ENCODE assay signal across 8 mouse cellular contexts in the genomic region with DNA sequence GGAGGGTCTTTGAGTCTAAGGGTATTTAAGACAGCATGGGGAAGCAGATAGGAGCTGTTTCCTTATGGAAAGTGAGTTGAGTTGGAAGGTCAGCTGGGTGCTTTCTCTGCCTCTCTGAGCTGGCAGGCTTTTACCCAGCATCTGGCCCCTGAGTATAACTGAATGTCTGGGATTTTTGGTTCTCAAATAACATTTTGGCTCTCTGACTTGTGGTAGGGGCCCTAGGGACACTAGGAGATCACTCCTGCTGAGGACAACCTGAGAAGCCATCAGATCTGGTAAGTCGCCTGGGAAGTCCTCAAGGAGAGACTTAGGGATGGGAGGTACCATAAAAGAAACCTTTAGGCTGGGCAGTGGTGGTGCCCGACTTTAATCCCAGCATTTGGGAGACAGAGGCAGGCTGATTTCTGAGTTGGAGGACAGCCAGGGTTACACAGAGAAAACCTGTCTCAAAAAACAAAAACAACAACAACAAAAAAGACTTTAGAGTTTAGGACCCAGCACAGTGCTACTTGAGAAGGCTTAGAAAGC. TPM values are rescaled to one million over a fixed set of nuclear protein-coding genes. Genes with fewer than 3 reads are reported as not detected.
A peak's percentile ranks its signal among the peaks of the same experiment; 100 is the strongest.
DNase-seq lines count a peak whose midpoint lies in the region; ATAC-seq and TF ChIP-seq lines count a peak whose summit lies in the region.

A gene (plus strand): TSS at position 51 of the 531 bp plus-strand sequence.

- H3K36me3 ChIP-seq in thymus, adult 2 months (ENCODE audit: control insufficient read depth, insufficient read depth, low read length), result no peaks in the 10 kb centered on the region
- H3K36me3 ChIP-seq in hindbrain, embryonic 14.5 days (replicated peaks; ENCODE audit: control insufficient read depth, insufficient read depth), result no peaks in the 10 kb centered on the region
- no peaks in the 10 kb centered on the region for H3K36me3 ChIP-seq in midbrain, embryonic 14.5 days (ENCODE audit: control insufficient read depth, insufficient read depth, low read length)

- H3K9me3 ChIP-seq in hindbrain, embryonic 14.5 days (ENCODE audit: control insufficient read depth, low read length), result no peaks in the 10 kb centered on the region
- H3K9me3 ChIP-seq in midbrain, embryonic 14.5 days (ENCODE audit: control insufficient read depth, low read length), result no peaks in the 10 kb centered on the region

- no peak for TF ChIP-seq CTCF in thymus, adult 2 months (IDR thresholded peaks at IDR 0.05; ENCODE audit: borderline replicate concordance, control insufficient read depth, extremely low read depth, insufficient read depth, low read length, poor library complexity)

- WGBS in thymus, adult 2 months, result 39% methylated on average over 2 of the region's 2 CpGs
- WGBS in hindbrain, embryonic 14.5 days, result 39% methylated on average over 2 of the region's 2 CpGs
- 37% methylated on average over 2 of the region's 2 CpGs for WGBS in midbrain, embryonic 14.5 days

- 0 out of 2 replicates have a peak, but pooled peaks cover 4% of the 10 kb centered on the region for H3K27me3 ChIP-seq in thymus, adult 2 months (ENCODE audit: control insufficient read depth, insufficient read depth, low read length)
- 0 out of 2 replicates have a peak, but pooled peaks cover 3% of the 10 kb centered on the region for H3K27me3 ChIP-seq in hindbrain, embryonic 14.5 days (ENCODE audit: control insufficient read depth, insufficient read depth, low read length)
- H3K27me3 ChIP-seq in midbrain, embryonic 14.5 days (ENCODE audit: control insufficient read depth, insufficient read depth, low read length), result no peaks in the 10 kb centered on the region

- no peak for TF ChIP-seq POLR2A in thymus, adult 2 months (IDR thresholded peaks at IDR 0.05; ENCODE audit: control insufficient read depth, extremely low read depth, insufficient read depth, low read length, poor library complexity)

- H3K4me1 ChIP-seq in thymus, adult 2 months (replicated peaks; ENCODE audit: control insufficient read depth, insufficient read depth, low read length), result peaks cover 8% of the 10 kb centered on the region
- peaks cover 5% of the 10 kb centered on the region; the same call in 1 of the 2 replicates for H3K4me1 ChIP-seq in hindbrain, embryonic 14.5 days (replicated peaks; ENCODE audit: control insufficient read depth, insufficient read depth, low read length)
- peaks cover 7% of the 10 kb centered on the region; the same call in 1 of the 2 replicates for H3K4me1 ChIP-seq in midbrain, embryonic 14.5 days (ENCODE audit: control insufficient read depth, insufficient read depth, low read length)

- H3K4me3 ChIP-seq in thymus, adult 2 months (ENCODE audit: control insufficient read depth, insufficient read depth, low read length), result no peak within 1 kb of the TSS
- no peak within 1 kb of the TSS for H3K4me3 ChIP-seq in hindbrain, embryonic 14.5 days (replicated peaks; ENCODE audit: low read length)
- H3K4me3 ChIP-seq in midbrain, embryonic 14.5 days (replicated peaks; ENCODE audit: low read depth, low read length), result no peak within 1 kb of the TSS

- H3K9ac ChIP-seq in hindbrain, embryonic 14.5 days, result no peak within 1 kb of the TSS
- H3K9ac ChIP-seq in midbrain, embryonic 14.5 days (replicated peaks; ENCODE audit: low read length), result no peak within 1 kb of the TSS

- ATAC-seq in hindbrain, embryonic 14.5 days (ENCODE audit: low FRiP score), result no peak
- no peak for ATAC-seq in midbrain, embryonic 14.5 days (ENCODE audit: low FRiP score, low TSS enrichment)

- DNase-seq in heart, adult 11 months, result peak; percentile 94
- DNase-seq in heart, adult 18-20 months, result no peak
- DNase-seq in thymus, adult 2 months, result no peak
- no peak for DNase-seq in thymus, postnatal 4 days
- DNase-seq in hindbrain, embryonic 14.5 days (ENCODE audit: low spot score), result no peak
- DNase-seq in midbrain, embryonic 14.5 days, result peak; percentile 23
- DNase-seq in frontal cortex, postnatal 36 days (ENCODE audit: low spot score in 2 of 2), result no peak
- DNase-seq in gastrocnemius, postnatal 25 days, result no peak

- H3K27ac ChIP-seq in thymus, adult 2 months (ENCODE audit: control insufficient read depth, insufficient read depth, low read length), result no peak within 1 kb of the TSS
- no peak within 1 kb of the TSS for H3K27ac ChIP-seq in hindbrain, embryonic 14.5 days
- no peak within 1 kb of the TSS for H3K27ac ChIP-seq in midbrain, embryonic 14.5 days (replicated peaks; ENCODE audit: low read depth, low read length)

- no peak within 1 kb of the TSS for H3K4me2 ChIP-seq in hindbrain, embryonic 14.5 days (replicated peaks)
- H3K4me2 ChIP-seq in midbrain, embryonic 14.5 days (ENCODE audit: low read length), result no peak within 1 kb of the TSS

RNA-seq across cellular contexts. Expression of the gene that starts here (rescaled TPM):
- 1 to 10 TPM; 4.8 to 4.9 TPM for total RNA-seq in heart, adult 18-20 months (2021)
- 12.8 and 14.7 TPM in 2 replicates for polyA plus RNA-seq in thymus, adult 2 months (2012; rRNA removed)
- 16.9 and 21.5 TPM in 2 replicates for polyA plus RNA-seq in hindbrain, embryonic 14.5 days (2014; fragmentation: Nextera tagmentation; extraction: Ambion mirVana)
- 19.2 and 21.8 TPM in 2 replicates for polyA plus RNA-seq in midbrain, embryonic 14.5 days (2014; fragmentation: Nextera tagmentation; extraction: Ambion mirVana)
- 1 to 10 TPM; 2.4 to 3.5 TPM for total RNA-seq in gastrocnemius, postnatal 25 days (2021)

Comparison
In these comparisons a context has a peak if more than half of its experiments do, and no peak if none do; other contexts are left out.
1. DNase-seq: peak in heart, adult 11 months (single experiment) and midbrain, embryonic 14.5 days (single experiment); none in heart, adult 18-20 months (0 of 2), thymus, adult 2 months (single experiment), thymus, postnatal 4 days (single experiment), hindbrain, embryonic 14.5 days (single experiment), frontal cortex, postnatal 36 days (0 of 2) and gastrocnemius, postnatal 25 days (single experiment).